Mouse (Mus musculus) stomach, embryonic 16.5 days (tissue): ENCODE data around the gene Fut8. TPM values are rescaled to one million over a fixed set of nuclear protein-coding genes. Genes with fewer than 3 reads are reported as not detected.

ENCODE experiments used
- ATAC-seq: fragments of 200-750 bp; cut with Nextera tagmentation; 2 replicates; pipeline ENCODE4 v1.8.0; 2017; ENCODE audit warnings: moderate number of reproducible peaks, moderate TSS enrichment; ENCODE audit not compliant: insufficient read depth, low FRiP score
- H3K27ac ChIP-seq: fragments of 300-500 bp; sonication (generic); 2 replicates; pipeline ENCODE4 v1.5.1; 2014; ENCODE audit warnings: low read length
- H3K27me3 ChIP-seq: fragments of 300-500 bp; sonication (generic); 2 replicates; pipeline ENCODE4 v1.6.1; 2014; ENCODE audit warnings: low read length, control low read depth, mixed read lengths; ENCODE audit not compliant: control insufficient read depth, insufficient read depth
- H3K36me3 ChIP-seq: fragments of 300-500 bp; sonication (generic); 2 replicates; pipeline ENCODE4 v1.6.1; 2014; ENCODE audit warnings: low read length; ENCODE audit not compliant: control insufficient read depth, insufficient read depth
- H3K4me1 ChIP-seq: fragments of 300-500 bp; sonication (generic); 2 replicates; pipeline ENCODE4 v1.6.1; 2014; ENCODE audit warnings: low read length, control low read depth, mixed read lengths; ENCODE audit not compliant: control insufficient read depth, insufficient read depth
- H3K4me2 ChIP-seq: fragments of 300-500 bp; sonication (generic); 2 replicates; pipeline ENCODE4 v1.6.1; 2014; ENCODE audit warnings: low read depth, low read length, mixed read lengths
- H3K4me3 ChIP-seq: fragments of 300-500 bp; sonication (generic); replicated peaks from 2 replicates; pipeline ENCODE4 v1.5.1; 2014; ENCODE audit warnings: mild to moderate bottlenecking, low read length
- H3K9ac ChIP-seq: fragments of 300-500 bp; sonication (generic); 2 replicates; pipeline ENCODE4 v1.6.1; 2014; ENCODE audit warnings: low read length
- H3K9me3 ChIP-seq: fragments of 300-500 bp; sonication (generic); replicated peaks from 2 replicates; pipeline ENCODE4 v1.6.1; 2016; ENCODE audit warnings: low read length, control low read depth; ENCODE audit not compliant: control insufficient read depth
- WGBS: fragments of 180-500 bp; shearing (Covaris S2); extraction: QIAGEN DNeasy Blood & Tissue Kit; methylation state at CpG from one replicate; pipeline ENCODE4 v1.1.7; 2014; 5-methylcytosine and 5-hydroxymethylcytosine counted together
- polyA plus RNA-seq: library from polyadenylated mRNA; unstranded; fragments of >200 nt; fragmentation: Nextera tagmentation; extraction: Ambion mirVana; gene quantifications from 2 replicates; pipeline ENCODE4 v1.2.1, GENCODE M21; 2015

Gene Fut8
- polyA plus RNA-seq, 1 experiment from 2014 or later = 26.6 TPM

DNA sequence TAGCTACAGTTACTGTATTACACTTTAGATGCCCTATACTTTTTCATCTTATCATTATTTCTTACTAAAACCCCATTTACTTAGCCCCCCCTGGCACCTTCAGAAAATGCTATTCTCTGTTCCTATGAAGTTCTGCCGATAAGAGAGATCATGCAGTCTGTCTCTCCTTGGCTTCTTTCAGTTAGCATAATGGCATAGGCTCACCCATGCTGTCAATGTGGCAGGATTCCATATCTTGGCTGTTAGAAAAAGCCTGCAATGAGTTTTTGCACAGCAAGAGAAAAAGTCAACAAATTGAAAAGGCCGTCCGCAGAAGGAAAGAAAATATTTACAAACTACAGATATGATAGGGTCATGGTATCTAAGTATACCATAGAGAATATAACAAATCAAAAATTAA lies 253.6 kb downstream of the Fut8 start:
- ATAC-seq = no peak
- Histone ChIP-seq H3K27ac (no peak overlapping the region), H3K9me3 (no peaks in the 10 kb centered on the region), H3K4me3 (no peak overlapping the region), H3K4me1 (no peaks in the 10 kb centered on the region), H3K9ac (no peak overlapping the region), H3K4me2 (no peak overlapping the region), H3K36me3 (no peaks in the 10 kb centered on the region), H3K27me3 (no peaks in the 10 kb centered on the region)
- 68% methylated on average over 3 of the region's 3 CpGs for WGBS

DNA sequence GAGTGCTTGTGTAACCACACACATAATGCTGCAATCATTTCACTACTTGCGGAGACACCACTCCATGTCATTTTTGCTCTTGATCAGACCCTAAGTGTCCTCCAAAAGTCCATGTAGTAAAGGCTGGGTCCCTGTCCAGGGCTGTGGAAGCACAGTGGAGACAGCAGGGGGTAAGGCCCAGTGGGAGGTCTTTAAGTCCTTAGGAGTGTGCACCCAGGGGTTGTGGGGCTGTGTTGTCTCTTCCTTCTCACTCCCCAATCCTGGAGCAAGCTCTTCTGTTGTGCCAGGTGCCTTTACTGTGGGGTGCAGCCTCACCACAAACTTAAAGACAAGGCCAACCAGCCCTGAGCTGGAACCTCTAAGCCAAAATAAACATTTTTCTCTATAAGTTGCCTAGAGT lies 257.9 kb downstream of the Fut8 start:
- WGBS = 97% methylated on average over 1 of the region's 1 CpGs
- Histone ChIP-seq H3K36me3 (no peaks in the 10 kb centered on the region), H3K4me3 (no peak overlapping the region), H3K27me3 (no peaks in the 10 kb centered on the region), H3K4me2 (no peak overlapping the region), H3K4me1 (no peaks in the 10 kb centered on the region), H3K27ac (no peak overlapping the region), H3K9ac (no peak overlapping the region), H3K9me3 (no peaks in the 10 kb centered on the region)
- no peak for ATAC-seq

- WGBS = 60% methylated on average over 2 of the region's 2 CpGs
Observed at GRCm38 (mm10) chr12:77498153-77498552, 260.2 kb downstream of the Fut8 start.

GRCm38 (mm10) chr12:77500439-77501055 lies 262.6 kb downstream of the Fut8 start:
- Histone ChIP-seq H3K27ac (no peak overlapping the region), H3K4me3 (no peak overlapping the region), H3K9me3 (no peaks in the 10 kb centered on the region), H3K36me3 (no peaks in the 10 kb centered on the region), H3K4me1 (no peaks in the 10 kb centered on the region), H3K9ac (no peak overlapping the region), H3K4me2 (no peak overlapping the region), H3K27me3 (no peaks in the 10 kb centered on the region)
- ATAC-seq = no peak
- 58% methylated on average over 5 of the region's 5 CpGs for WGBS

More at GRCm38 (mm10) chr12:77498153-77498552, 260.2 kb downstream of the Fut8 start:
- Histone ChIP-seq H3K4me3 (no peak overlapping the region), H3K9me3 (no peaks in the 10 kb centered on the region), H3K4me1 (no peaks in the 10 kb centered on the region), H3K4me2 (no peak overlapping the region), H3K27ac (no peak overlapping the region), H3K36me3 (no peaks in the 10 kb centered on the region), H3K9ac (no peak overlapping the region), H3K27me3 (no peaks in the 10 kb centered on the region)
- ATAC-seq = no peak

DNA sequence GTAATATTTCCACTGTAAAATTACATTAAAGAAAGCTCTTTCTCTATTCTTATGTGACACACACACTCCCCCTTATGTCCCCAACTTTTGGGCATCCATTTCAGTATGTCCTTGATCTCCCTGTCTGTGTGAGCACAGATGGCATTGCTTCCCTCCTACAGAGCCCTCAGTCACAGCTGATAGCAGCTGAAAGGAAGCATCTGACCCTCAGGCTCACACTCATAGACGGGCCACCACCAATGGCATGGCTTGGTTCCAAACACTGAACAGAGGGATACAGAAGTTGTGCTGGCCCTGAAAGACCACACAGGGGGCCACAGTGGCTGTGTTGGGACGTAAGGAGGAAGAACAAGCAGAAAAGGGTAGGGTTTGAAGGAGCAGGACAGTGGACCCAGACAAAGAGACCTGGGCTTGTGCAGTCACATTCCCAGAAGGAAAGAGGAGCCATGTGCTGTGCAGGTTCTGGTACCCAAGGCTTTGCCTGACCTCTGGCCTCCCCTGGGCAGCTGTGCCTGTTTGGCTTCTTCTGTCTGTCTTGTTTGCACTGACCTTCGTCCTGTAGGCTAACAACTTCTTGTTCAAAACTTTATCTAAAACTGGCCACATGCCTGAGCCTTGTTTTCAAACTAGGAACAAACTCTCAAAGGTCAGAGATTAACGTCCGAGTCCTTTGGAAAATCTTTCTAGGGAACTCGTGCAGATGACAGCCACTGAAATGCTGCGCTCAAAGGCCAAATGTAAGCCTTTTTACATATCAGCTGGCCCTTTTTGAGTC lies 263.7 kb downstream of the Fut8 start:
- Histone ChIP-seq H3K27ac (no peak overlapping the region), H3K36me3 (no peaks in the 10 kb centered on the region), H3K9me3 (no peaks in the 10 kb centered on the region), H3K9ac (no peak overlapping the region), H3K4me1 (no peaks in the 10 kb centered on the region), H3K27me3 (no peaks in the 10 kb centered on the region), H3K4me2 (no peak overlapping the region), H3K4me3 (no peak overlapping the region)
- 49% methylated on average over 7 of the region's 7 CpGs for WGBS
- no peak for ATAC-seq

- Histone ChIP-seq H3K9ac (no peak overlapping the region), H3K4me1 (no peaks in the 10 kb centered on the region), H3K4me2 (no peak overlapping the region), H3K36me3 (no peaks in the 10 kb centered on the region), H3K9me3 (no peaks in the 10 kb centered on the region), H3K27me3 (no peaks in the 10 kb centered on the region), H3K4me3 (no peak overlapping the region), H3K27ac (no peak overlapping the region)
- 81% methylated on average over 3 of the region's 3 CpGs for WGBS
- ATAC-seq = no peak
Observed at GRCm38 (mm10) chr12:77502243-77502642, 264.3 kb downstream of the Fut8 start.

DNA sequence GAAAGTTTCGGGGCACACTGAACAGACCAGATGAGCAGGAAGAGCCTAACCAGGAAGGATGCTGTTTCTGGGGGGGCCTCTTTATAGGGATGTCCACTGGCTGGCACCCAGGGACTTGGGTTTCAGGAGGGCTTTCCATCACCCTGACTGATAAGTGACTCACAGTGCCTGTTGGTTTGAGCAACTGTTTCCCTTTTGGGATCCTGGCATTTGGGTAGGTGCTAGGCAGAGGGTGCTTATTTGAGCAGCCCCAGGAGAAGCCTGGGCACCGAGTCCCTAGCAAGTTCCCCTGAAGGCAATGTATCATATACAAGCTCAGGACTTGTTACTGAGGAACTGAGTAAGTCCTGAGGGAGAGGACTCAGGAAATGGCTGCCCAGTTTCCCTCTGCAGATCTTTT lies 267.5 kb downstream of the Fut8 start:
- 80% methylated on average over 2 of the region's 2 CpGs for WGBS
- no peak overlapping the region for H3K9ac ChIP-seq
- H3K36me3 ChIP-seq = no peaks in the 10 kb centered on the region
- no peak overlapping the region for H3K27ac ChIP-seq
- no peak for ATAC-seq
- H3K4me3 ChIP-seq = no peak overlapping the region
- no peak overlapping the region for H3K4me2 ChIP-seq
- H3K27me3 ChIP-seq = no peaks in the 10 kb centered on the region
- no peaks in the 10 kb centered on the region for H3K9me3 ChIP-seq
- H3K4me1 ChIP-seq = no peaks in the 10 kb centered on the region

DNA sequence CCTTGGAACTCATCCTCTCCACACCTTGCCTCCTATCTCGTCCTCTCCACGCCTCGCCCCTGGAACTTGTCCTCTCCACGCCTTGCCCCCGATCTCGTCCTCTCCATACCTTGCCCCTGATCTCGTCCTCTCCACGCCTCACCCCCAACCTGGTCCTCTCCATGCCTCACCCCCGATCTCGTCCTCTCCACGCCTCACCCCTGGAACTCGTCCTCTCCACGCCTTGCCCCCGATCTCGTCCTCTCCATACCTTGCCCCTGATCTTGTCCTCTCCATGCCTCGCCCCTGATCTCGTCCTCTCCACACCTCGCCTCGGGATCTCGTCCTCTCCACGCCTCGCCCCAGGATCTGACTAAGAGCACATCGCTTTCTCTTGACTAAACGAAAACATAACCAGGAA lies 269.8 kb downstream of the Fut8 start:
- Histone ChIP-seq H3K9ac (no peak overlapping the region), H3K9me3 (no peaks in the 10 kb centered on the region), H3K4me1 (no peaks in the 10 kb centered on the region), H3K36me3 (no peaks in the 10 kb centered on the region), H3K4me2 (no peak overlapping the region), H3K4me3 (no peak overlapping the region), H3K27ac (no peak overlapping the region), H3K27me3 (no peaks in the 10 kb centered on the region)
- no peak for ATAC-seq
- WGBS = 84% methylated on average over 24 of the region's 24 CpGs

- 78% methylated on average over 7 of the region's 7 CpGs for WGBS
- Histone ChIP-seq H3K4me3 (no peak overlapping the region), H3K27ac (no peak overlapping the region), H3K9me3 (no peaks in the 10 kb centered on the region), H3K36me3 (no peaks in the 10 kb centered on the region), H3K4me1 (no peaks in the 10 kb centered on the region), H3K4me2 (no peak overlapping the region), H3K9ac (no peak overlapping the region), H3K27me3 (no peaks in the 10 kb centered on the region)
- no peak for ATAC-seq
Observed at GRCm38 (mm10) chr12:77510758-77511157, 272.8 kb downstream of the Fut8 start.
